Mouse (Mus musculus): ENCODE results near the gene Prkag2. TPM values are rescaled to one million over a fixed set of nuclear protein-coding genes. Genes with fewer than 3 reads are reported as not detected.
"Not testable (repeated sequence)": the region's sequence is repeated elsewhere in the genome, so short reads cannot be mapped to it uniquely, and the experiment has no call there.

Gene Prkag2
- polyA plus RNA-seq, 1 experiment from 2014 or later, result 32.6 TPM

DNA sequence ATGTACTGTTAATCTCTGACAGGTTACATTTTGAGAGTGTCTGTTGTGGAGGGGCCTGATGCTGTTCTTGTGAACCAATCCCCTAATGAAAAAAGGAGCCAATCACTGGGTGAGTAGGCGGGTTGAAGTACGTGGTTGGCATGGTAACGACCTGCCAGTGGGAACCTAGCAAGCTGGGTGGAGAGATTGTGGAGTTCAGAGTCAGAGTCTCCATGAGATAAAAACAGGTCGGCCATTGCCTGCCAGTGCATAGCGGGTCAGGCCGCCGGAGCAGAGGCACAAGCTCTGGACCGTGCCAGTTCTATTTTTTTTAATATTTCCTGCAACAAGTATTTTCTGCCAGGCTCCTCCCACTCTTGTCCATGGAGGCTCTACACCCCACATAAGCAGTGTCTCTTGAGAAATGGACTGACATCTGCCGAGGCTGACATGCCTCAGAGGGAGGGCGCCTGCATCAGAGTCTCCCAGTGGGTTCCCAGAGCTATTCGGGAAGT is 230.6 kb downstream of the Prkag2 start:
- WGBS, result 74% methylated on average over 11 of the region's 11 CpGs
- H3K4me1 ChIP-seq (ENCODE audit: control insufficient read depth, insufficient read depth, low read length), result no peaks in the 10 kb centered on the region
- no peak overlapping the region for H3K27ac ChIP-seq (replicated peaks; ENCODE audit: low read depth, low read length)
- H3K9me3 ChIP-seq (ENCODE audit: control insufficient read depth, low read length), result no peaks in the 10 kb centered on the region
- no peak overlapping the region for H3K4me3 ChIP-seq (ENCODE audit: low read depth, low read length)
- no peaks in the 10 kb centered on the region for H3K27me3 ChIP-seq (ENCODE audit: control insufficient read depth, insufficient read depth, low read length)
- H3K36me3 ChIP-seq (ENCODE audit: control insufficient read depth, insufficient read depth, low read length), result 0 out of 2 replicates have a peak, but pooled peaks cover 3% of the 10 kb centered on the region
- H3K9ac ChIP-seq (ENCODE audit: low read length), result no peak overlapping the region
- no peak for DNase-seq (ENCODE audit: low spot score)
- no peak overlapping the region for H3K4me2 ChIP-seq (ENCODE audit: low read depth, severe bottlenecking)
- ATAC-seq (ENCODE audit: insufficient number of reproducible peaks, low FRiP score, low TSS enrichment, low read depth), result no peak

GRCm38 (mm10) chr5:24863804-24864203 is 236.6 kb downstream of the Prkag2 start:
- DNase-seq (ENCODE audit: low spot score) (no peak), ATAC-seq (ENCODE audit: insufficient number of reproducible peaks, low FRiP score, low TSS enrichment, low read depth) (no peak)
- no peaks in the 10 kb centered on the region for H3K27me3 ChIP-seq (ENCODE audit: control insufficient read depth, insufficient read depth, low read length)
- H3K4me3 ChIP-seq (ENCODE audit: low read depth, low read length), result no peak overlapping the region
- no peak overlapping the region for H3K27ac ChIP-seq (replicated peaks; ENCODE audit: low read depth, low read length)
- H3K36me3 ChIP-seq (ENCODE audit: control insufficient read depth, insufficient read depth, low read length), result 0 out of 2 replicates have a peak, but pooled peaks cover 3% of the 10 kb centered on the region
- no peaks in the 10 kb centered on the region for H3K4me1 ChIP-seq (ENCODE audit: control insufficient read depth, insufficient read depth, low read length)
- no peak overlapping the region for H3K9ac ChIP-seq (ENCODE audit: low read length)
- H3K4me2 ChIP-seq (ENCODE audit: low read depth, severe bottlenecking), result no peak overlapping the region
- WGBS, result 79% methylated on average over 12 of the region's 12 CpGs
- H3K9me3 ChIP-seq (ENCODE audit: control insufficient read depth, low read length), result no peaks in the 10 kb centered on the region

- H3K36me3 ChIP-seq (ENCODE audit: control insufficient read depth, insufficient read depth, low read length), result 0 out of 2 replicates have a peak, but pooled peaks cover 3% of the 10 kb centered on the region
- H3K4me1 ChIP-seq (ENCODE audit: control insufficient read depth, insufficient read depth, low read length), result no peaks in the 10 kb centered on the region
- H3K4me3 ChIP-seq (ENCODE audit: low read depth, low read length), result no peak overlapping the region
- H3K9me3 ChIP-seq (ENCODE audit: control insufficient read depth, low read length), result no peaks in the 10 kb centered on the region
- H3K27ac ChIP-seq (replicated peaks; ENCODE audit: low read depth, low read length), result no peak overlapping the region
- no peak overlapping the region for H3K4me2 ChIP-seq (ENCODE audit: low read depth, severe bottlenecking)
- no peaks in the 10 kb centered on the region for H3K27me3 ChIP-seq (ENCODE audit: control insufficient read depth, insufficient read depth, low read length)
- DNase-seq (ENCODE audit: low spot score) (no peak), ATAC-seq (ENCODE audit: insufficient number of reproducible peaks, low FRiP score, low TSS enrichment, low read depth) (no peak)
- H3K9ac ChIP-seq (ENCODE audit: low read length), result no peak overlapping the region
- WGBS, result 88% methylated on average over 9 of the region's 9 CpGs
Measured at GRCm38 (mm10) chr5:24861449-24861930, 239.0 kb downstream of the Prkag2 start.

- Histone ChIP-seq H3K27me3 (ENCODE audit: control insufficient read depth, insufficient read depth, low read length) (no peaks in the 10 kb centered on the region), H3K36me3 (ENCODE audit: control insufficient read depth, insufficient read depth, low read length) (no peaks in the 10 kb centered on the region), H3K9ac (ENCODE audit: low read length) (no peak overlapping the region), H3K27ac (replicated peaks; ENCODE audit: low read depth, low read length) (no peak overlapping the region), H3K4me1 (ENCODE audit: control insufficient read depth, insufficient read depth, low read length) (no peaks in the 10 kb centered on the region), H3K4me3 (ENCODE audit: low read depth, low read length) (no peak overlapping the region), H3K4me2 (ENCODE audit: low read depth, severe bottlenecking) (no peak overlapping the region), H3K9me3 (ENCODE audit: control insufficient read depth, low read length) (no peaks in the 10 kb centered on the region)
- DNase-seq (ENCODE audit: low spot score) (no peak), ATAC-seq (ENCODE audit: insufficient number of reproducible peaks, low FRiP score, low TSS enrichment, low read depth) (no peak)
- WGBS, result 85% methylated on average over 13 of the region's 13 CpGs
Measured at GRCm38 (mm10) chr5:24860635-24861448, 239.6 kb downstream of the Prkag2 start.

DNA sequence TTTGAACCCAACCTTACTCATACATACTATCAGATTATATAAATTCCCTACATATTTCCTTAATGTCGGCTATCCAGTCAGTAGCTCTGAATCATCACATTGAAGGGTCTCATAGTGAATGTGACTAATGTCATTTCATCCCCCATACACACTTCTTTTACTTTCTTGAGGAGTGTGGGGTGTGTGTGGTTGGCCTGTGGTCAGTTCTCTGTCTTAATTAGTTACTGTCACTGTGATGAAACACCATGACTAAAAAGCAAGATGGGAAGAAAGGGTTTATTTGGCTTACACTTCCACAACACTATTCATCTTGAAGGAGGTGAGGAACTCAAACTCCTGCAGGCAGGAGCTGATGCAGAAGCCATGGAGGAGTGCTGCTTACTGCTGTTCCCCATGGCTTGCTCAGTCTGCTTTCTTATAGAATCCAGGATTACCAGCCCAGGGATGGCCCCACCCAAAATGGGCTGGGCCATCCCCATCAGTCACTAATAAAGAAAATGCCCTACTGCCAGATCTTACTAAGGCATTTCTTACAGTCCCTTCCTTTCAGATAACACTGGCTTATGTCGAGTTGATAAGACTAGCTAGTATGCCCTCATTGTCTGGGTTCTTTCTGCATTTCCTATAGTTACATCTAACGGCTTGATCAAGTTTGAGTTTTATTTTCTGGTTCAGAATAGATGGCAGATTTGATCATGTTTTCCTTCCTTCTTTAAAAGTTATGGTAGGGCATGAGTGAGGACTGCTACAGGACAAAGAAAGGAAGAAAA is 240.5 kb downstream of the Prkag2 start:
- no peak overlapping the region for H3K4me2 ChIP-seq (ENCODE audit: low read depth, severe bottlenecking)
- H3K4me3 ChIP-seq (ENCODE audit: low read depth, low read length), result no peak overlapping the region
- H3K27me3 ChIP-seq (ENCODE audit: control insufficient read depth, insufficient read depth, low read length), result no peaks in the 10 kb centered on the region
- H3K36me3 ChIP-seq (ENCODE audit: control insufficient read depth, insufficient read depth, low read length), result no peaks in the 10 kb centered on the region
- no peak overlapping the region for H3K27ac ChIP-seq (replicated peaks; ENCODE audit: low read depth, low read length)
- no peaks in the 10 kb centered on the region for H3K4me1 ChIP-seq (ENCODE audit: control insufficient read depth, insufficient read depth, low read length)
- H3K9ac ChIP-seq (ENCODE audit: low read length), result no peak overlapping the region
- DNase-seq (ENCODE audit: low spot score), result no peak
- WGBS, result 78% methylated on average over 3 of the region's 3 CpGs
- ATAC-seq (ENCODE audit: insufficient number of reproducible peaks, low FRiP score, low TSS enrichment, low read depth), result no peak
- no peaks in the 10 kb centered on the region for H3K9me3 ChIP-seq (ENCODE audit: control insufficient read depth, low read length)

DNA sequence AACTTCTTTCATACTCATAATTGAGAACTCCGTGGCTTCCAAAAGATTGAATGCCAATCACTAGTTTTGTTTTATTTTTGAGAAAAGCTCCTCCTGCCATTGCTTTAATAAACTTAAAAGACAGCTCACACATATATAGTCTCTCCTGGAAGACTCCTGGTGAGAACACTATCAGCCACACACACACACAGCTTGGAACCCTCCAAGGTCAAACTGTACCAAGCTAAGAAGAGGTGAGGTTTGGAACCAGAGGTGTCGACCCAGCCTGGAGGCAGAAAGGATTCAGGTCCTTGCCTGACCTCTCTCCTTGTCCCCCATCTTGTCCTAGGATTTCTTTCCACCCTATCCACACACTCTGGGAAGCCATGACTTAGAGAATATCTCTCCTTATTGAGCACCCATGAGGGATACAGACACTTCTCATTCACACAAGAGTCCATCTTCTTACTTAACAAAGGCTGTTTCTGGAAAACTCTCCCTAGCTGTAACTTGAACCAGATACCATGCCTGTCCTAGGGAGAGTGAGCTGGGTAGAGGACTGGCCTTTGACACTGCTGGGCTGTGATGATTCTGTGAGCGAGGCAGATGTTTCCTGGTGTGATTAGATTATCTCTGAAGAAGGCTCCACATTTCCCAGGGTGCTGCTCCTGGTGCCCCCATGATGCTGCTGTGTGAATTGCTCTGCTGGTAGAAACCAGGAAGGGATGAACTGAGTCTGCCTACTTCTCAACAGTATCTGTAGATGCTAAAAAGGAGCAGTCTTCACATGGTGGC is 245.4 kb downstream of the Prkag2 start:
- Histone ChIP-seq H3K4me2 (ENCODE audit: low read depth, severe bottlenecking) (no peak overlapping the region), H3K36me3 (ENCODE audit: control insufficient read depth, insufficient read depth, low read length) (no peaks in the 10 kb centered on the region), H3K9ac (ENCODE audit: low read length) (no peak overlapping the region), H3K4me3 (ENCODE audit: low read depth, low read length) (no peak overlapping the region), H3K27me3 (ENCODE audit: control insufficient read depth, insufficient read depth, low read length) (no peaks in the 10 kb centered on the region), H3K27ac (replicated peaks; ENCODE audit: low read depth, low read length) (no peak overlapping the region), H3K4me1 (ENCODE audit: control insufficient read depth, insufficient read depth, low read length) (no peaks in the 10 kb centered on the region), H3K9me3 (ENCODE audit: control insufficient read depth, low read length) (no peaks in the 10 kb centered on the region)
- WGBS, result 67% methylated on average over 3 of the region's 3 CpGs
- ATAC-seq (ENCODE audit: insufficient number of reproducible peaks, low FRiP score, low TSS enrichment, low read depth) (no peak), DNase-seq (ENCODE audit: low spot score) (no peak)

- 86% methylated on average over 3 of the region's 3 CpGs for WGBS
- no peak for DNase-seq (ENCODE audit: low spot score)
- no peak for ATAC-seq (ENCODE audit: insufficient number of reproducible peaks, low FRiP score, low TSS enrichment, low read depth)
Measured at GRCm38 (mm10) chr5:24854256-24854655, 246.2 kb downstream of the Prkag2 start.

DNA sequence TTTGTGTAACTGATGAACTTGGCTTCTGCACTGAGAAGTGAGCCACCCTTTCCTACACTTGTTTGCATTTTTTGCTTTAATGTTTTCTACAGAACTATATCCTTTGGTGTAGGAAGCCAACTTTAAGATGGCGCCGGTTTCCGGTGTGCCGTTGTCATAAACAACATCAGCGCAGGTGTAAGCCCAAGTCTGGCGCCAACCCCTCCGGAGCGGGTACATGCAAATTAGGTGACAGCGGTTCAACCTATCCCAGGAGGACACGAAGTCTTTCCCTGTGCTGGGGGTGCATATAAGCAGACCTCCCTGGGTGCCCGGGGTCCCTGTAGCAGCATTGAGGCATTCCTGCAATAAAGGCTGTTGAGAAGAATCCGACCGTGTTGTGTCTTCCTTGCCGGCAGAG is 252.2 kb downstream of the Prkag2 start:
- not testable (repeated sequence) for H3K36me3 ChIP-seq (ENCODE audit: control insufficient read depth, insufficient read depth, low read length); ATAC-seq (ENCODE audit: insufficient number of reproducible peaks, low FRiP score, low TSS enrichment, low read depth); H3K4me2 ChIP-seq (ENCODE audit: low read depth, severe bottlenecking); H3K4me1 ChIP-seq (ENCODE audit: control insufficient read depth, insufficient read depth, low read length); DNase-seq (ENCODE audit: low spot score); H3K27me3 ChIP-seq (ENCODE audit: control insufficient read depth, insufficient read depth, low read length); H3K4me3 ChIP-seq (ENCODE audit: low read depth, low read length); H3K27ac ChIP-seq (replicated peaks; ENCODE audit: low read depth, low read length); H3K9me3 ChIP-seq (ENCODE audit: control insufficient read depth, low read length); H3K9ac ChIP-seq (ENCODE audit: low read length)
- WGBS, result 84% methylated on average over 14 of the region's 14 CpGs

More at GRCm38 (mm10) chr5:24854256-24854655, 246.2 kb downstream of the Prkag2 start:
- H3K4me3 ChIP-seq (ENCODE audit: low read depth, low read length), result no peak overlapping the region
- H3K4me1 ChIP-seq (ENCODE audit: control insufficient read depth, insufficient read depth, low read length), result no peaks in the 10 kb centered on the region
- no peak overlapping the region for H3K9ac ChIP-seq (ENCODE audit: low read length)
- H3K27me3 ChIP-seq (ENCODE audit: control insufficient read depth, insufficient read depth, low read length), result no peaks in the 10 kb centered on the region
- H3K9me3 ChIP-seq (ENCODE audit: control insufficient read depth, low read length), result no peaks in the 10 kb centered on the region
- no peaks in the 10 kb centered on the region for H3K36me3 ChIP-seq (ENCODE audit: control insufficient read depth, insufficient read depth, low read length)
- no peak overlapping the region for H3K27ac ChIP-seq (replicated peaks; ENCODE audit: low read depth, low read length)
- no peak overlapping the region for H3K4me2 ChIP-seq (ENCODE audit: low read depth, severe bottlenecking)

Measured in limb, embryonic 11.5 days (tissue).